Mouse (Mus musculus): Measurements from ENCODE around the gene Rasl10a. TPM values are rescaled to one million over a fixed set of nuclear protein-coding genes. Genes with fewer than 3 reads are reported as not detected.

Gene Rasl10a
- total RNA-seq, 2 experiments from 2014 or later = 1.9 to 2.8 TPM

DNA sequence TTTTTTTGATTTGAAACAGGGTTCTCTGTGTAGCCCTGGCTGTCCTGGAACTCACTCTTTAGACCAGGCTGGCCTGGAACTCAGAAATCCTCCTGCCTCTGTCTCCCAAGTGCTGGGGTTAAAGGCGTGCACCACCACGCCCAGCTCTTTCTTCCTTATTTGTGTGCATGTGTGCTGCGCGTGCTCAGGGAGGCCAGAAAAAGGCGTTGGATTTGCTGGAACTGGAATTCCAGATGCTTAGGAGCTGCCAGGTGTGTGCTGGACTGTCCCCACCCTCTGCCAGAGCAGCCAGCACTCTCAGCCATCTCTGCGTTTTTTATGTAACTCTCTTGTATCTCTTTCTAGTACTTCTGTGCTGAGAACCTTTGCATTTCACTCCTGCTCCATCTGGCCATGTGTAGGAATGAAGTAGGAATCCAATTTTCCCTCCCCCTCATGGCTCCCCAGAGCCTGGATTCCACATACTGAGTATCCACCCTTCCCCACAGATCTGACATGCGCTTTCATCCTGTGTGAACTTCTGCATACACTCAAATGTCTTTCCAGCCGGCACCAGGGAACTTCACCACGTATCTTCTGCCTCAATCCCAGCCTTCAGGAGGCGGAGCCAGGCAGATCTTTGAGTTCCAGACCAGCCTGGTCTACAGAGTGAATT is 5.6 kb upstream of the Rasl10a start:
- no peak for DNase-seq (ENCODE audit: low spot score in 2 of 2)

- DNase-seq (ENCODE audit: low spot score in 2 of 2) = no peak
Measured at GRCm38 (mm10) chr11:5054151-5054550, 3.8 kb upstream of the Rasl10a start.

DNA sequence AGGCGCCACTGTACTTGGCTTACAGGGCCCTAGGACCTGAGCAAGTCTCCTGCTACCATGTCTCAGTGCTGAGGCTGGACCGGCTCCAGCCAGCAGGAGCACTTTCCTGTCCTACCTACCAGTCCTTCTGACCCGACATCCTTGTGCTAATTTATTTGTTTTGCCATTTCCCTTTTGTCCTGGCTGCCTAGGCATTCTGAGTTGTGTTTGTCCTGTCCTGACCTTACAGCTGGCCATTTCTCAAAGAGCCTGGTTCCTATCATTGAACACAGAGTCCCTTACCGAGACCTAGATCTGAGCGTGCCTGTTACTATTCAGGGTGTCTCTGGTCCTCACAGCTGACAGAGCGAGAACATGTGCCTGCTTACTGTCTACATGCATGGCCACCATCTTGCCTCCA is 3.1 kb upstream of the Rasl10a start:
- no peak for DNase-seq (ENCODE audit: low spot score in 2 of 2)

GRCm38 (mm10) chr11:5055945-5056938 is 1.7 kb upstream of the Rasl10a start:
- no peak for DNase-seq (ENCODE audit: low spot score in 2 of 2)

GRCm38 (mm10) chr11:5057064-5057463 is 864 bp upstream of the Rasl10a start:
- no peak for DNase-seq (ENCODE audit: low spot score in 2 of 2)

GRCm38 (mm10) chr11:5057541-5057855 is 430 bp upstream of the Rasl10a start:
- DNase-seq (ENCODE audit: low spot score in 2 of 2) = no peak

DNA sequence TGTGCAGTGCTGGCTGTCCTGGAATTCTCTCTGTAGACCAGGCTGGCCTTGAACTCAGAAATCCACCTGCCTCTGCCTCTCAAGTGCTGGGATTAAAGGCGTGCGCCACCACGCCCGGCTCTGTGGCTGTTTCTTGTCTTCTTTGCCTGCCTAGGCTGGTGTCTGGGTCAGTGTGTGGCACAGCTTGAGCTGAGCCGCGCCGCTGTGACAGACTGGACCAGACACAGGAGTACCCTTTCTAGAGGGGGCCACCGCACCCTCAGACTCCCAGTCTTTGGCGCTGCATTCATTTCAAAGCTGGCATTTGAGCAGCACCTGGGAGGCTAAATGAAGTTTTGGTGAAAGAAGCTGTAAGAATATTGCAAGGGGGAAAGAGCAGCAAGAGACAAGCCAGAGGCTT is 855 bp downstream of the Rasl10a start:
- DNase-seq (ENCODE audit: low spot score in 2 of 2) = no peak

DNA sequence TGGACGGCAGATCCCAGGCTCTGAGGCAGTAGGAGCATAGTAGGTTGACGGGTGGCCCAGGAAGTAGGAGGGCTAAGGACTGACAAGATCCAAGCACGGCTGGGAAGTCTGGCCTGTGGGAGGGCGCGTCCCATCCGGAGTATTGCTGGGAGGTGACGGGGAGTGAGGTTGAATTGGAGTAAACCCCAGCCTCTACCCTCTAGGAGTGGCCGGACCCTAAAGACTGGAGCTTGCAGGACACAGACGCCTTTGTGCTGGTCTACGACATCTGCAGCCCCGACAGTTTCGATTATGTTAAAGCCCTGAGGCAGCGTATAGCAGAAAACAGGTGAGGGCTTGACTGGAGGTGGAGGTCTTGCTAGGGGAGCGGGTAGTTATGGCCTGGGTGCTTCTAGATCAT is 1.3 kb downstream of the Rasl10a start:
- no peak for DNase-seq (ENCODE audit: low spot score in 2 of 2)

DNA sequence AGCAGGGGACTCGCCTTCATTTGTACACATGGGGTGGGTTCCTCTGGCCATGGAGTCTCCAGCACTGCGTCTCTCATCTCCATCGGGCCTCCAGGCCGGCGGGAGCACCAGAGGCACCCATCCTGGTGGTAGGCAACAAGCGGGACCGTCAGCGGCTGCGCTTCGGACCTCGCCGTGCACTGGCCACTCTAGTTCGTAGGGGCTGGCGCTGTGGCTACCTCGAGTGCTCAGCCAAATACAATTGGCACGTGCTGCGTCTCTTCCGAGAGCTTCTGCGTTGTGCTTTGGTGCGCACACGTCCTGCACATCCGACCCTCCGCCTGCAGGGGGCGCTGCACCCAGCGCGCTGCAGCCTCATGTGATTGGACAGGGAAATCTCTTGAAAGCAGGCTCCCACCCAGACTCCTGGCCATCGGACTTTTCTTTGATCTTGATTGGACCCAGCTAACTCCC is 1.8 kb downstream of the Rasl10a start:
- DNase-seq (ENCODE audit: low spot score in 2 of 2) = peak in 1 of 2 experiments; percentile 43

DNA sequence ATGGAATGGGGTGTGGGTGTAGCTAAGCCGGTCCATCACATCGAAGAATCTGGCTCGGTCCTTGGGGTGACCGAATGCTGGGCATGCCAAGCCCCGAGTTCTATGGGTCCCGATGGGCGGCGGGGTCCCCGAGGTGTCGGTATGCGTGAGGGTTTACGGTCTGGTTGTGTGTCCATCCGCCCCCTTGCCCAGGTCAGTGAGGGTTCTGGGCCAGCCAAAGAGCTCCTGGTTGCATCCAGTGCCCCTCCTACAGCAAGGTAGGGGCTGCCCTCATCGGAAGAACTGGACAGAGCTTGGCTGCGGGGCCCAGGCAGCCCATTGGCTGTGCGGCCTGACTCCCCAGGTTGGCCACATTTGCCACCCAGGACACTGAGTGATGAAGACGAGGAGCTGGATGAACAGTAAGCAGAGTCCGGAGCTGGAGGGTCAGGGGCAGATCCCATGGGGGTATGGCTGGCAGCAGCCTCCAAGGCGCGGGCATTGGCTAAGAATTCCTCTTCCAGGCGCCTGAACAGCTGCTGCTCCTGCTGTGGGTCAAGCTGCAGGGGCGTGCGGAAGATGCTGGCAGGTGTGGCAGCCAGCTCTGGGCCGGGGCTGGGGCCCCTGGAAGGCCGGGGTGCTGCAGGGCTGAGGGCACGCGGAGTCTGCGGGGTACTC is 3.0 kb downstream of the Rasl10a start:
- DNase-seq (ENCODE audit: low spot score in 2 of 2) = peak in 1 of 2 experiments; percentile 25

DNA sequence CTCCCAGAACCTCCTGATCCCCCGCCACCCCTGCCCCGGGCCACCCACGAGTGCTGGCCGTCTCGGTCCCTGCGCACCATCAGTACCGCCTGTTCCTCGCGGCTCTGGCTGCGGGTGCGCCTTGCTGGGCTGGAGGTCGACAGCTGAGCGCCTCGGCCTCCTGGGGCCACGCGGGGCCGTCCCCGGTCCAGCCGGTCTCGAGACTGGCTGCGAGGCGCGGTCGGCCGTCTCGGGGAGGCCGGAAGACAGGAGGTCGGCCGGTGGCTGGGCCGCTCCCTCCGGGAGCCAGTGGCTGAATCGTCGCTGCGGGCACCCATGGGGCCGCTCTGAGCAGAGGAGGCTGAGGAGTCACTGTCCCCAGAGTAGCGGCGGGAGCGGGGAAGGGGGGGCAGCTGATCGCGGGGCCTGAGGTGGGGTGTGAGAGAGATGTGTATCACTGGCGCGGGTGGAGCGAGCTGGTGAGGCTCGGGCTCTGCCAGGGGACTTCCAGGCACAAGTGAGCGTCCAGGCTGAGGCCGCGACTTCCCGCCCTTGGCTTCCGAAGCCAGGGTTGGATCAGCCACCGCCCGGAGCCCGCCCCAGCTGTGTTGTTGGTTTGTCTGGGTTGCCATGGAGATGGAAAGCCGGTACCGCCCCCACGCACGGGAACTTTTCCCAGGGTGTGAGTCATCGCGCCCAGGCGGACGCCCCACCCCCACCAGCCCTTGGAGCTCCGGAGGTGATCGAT is 3.6 kb downstream of the Rasl10a start:
- peak; percentile 93 to 95 for DNase-seq (ENCODE audit: low spot score in 2 of 2)

DNA sequence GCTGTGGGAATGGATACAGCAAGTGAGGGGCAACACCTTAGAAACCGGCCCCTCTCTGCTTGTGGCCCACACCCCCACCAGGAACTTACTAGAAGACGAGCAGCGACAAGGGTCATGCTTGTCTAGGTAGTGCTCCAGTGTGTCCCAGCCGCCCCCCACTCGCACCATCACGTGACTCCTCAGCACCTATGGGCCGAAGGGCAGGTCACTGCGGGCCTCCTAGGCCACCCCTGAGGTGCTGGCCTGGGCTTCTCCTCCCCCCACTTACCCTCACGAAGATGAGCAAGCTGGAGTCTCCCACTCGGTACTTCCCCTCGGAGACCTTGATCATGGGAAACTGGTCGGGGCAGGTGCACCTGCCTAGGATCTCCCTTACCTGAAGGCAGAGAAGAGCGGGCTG is 4.4 kb downstream of the Rasl10a start:
- peak in 1 of 2 experiments; percentile 31 for DNase-seq (ENCODE audit: low spot score in 2 of 2)

DNA sequence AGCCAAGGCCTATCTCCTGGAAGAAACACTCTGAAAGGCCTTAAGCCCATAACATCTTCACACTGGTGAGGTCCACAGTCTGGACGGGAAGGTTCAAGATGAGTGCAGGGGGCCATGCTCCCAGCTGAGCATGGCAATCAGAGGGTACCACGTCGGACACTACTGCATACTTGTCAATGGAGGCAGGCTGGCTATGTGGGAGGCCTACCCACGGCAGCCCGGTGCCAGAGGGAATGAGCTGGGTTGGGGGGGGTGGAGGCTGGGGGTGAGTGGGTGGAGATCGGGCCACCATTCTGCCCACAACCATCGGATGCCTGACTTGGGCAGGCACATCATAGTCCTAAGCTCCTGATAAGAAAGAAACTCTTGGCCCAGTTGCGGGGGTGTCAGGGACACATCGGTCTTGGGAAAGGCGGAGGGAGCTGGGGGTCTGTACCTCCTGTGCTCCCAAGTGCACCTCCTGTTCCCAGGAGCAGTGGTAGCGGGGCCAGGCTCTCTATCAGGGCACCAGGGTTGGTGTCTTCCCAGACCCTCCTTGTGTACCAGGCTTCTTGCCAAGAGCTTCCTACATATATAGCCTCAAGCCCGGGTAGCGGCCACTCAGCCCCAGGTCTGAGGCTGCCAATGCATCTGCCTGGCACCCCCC is 5.1 kb downstream of the Rasl10a start:
- no peak for DNase-seq (ENCODE audit: low spot score in 2 of 2)

DNA sequence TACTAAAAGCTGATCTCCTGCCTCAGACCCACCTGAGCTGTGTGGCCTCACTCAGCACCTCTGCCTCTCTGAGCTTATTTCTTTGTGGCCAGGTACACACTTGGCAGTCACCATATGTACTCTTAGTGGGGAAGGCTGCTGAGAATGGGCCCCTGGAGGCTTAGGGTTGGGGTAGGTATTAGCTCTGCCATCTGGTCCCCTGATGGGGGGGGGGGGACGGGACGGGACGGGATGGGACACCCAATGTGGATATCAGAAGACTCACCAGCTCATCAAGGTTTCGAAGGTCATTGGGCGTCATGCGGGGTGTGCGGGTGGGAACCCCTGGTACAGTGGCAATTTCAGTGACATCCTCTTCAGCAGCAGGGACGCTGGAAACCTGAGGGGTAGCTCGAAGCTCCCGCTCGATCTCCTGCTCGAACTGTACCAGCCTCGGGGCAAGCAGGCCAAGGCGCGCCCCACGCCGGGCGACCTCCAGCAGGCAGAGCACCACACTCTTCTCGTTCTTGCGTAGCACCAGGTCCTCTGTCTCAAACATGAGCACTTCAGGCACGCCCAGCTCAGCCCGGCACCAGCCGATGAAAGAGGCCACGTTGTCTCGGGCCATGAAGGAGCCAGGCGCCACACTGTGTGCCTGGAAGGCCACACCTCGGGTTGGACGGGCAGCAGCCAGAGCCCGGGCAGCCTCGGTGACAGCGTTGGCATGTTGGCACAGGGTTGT is 5.8 kb downstream of the Rasl10a start:
- no peak for DNase-seq (ENCODE audit: low spot score in 2 of 2)

DNA sequence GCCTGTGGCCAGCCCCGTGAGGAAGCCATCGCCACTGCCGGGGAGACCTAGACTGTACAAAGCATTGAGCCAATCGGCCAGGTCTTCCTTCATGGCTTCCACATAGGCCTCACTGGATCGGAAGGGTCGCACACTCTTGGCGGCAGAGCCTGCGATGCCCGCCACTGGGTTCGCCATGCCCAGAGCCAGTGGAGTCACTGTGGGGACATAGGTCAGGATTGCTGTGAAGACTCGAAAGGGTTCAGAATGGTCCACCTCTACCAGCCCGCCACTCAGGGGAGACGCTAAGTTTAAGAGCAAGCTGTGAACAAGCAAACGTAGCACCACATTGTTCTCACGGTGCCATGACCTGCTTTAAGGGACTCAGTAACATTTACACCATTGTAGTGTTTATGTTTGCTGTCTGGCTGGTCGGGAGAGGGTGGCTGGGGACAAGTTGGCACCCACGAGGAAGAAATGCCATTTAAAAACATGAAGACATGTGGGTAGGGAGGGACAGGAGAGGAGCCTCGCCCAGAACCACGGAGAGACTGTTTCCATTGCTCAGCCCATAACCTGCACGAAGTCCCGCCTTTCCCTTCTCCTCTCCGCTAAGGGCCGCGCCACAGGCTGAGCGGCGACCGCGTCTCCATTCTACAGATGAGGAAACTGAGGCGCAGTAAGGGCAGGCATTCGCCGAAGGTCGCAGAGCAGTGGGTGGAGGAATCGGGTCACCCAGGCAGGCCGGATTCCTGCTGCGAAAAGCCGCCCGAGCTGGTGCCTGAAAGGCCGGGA is 6.5 kb downstream of the Rasl10a start:
- no peak for DNase-seq (ENCODE audit: low spot score in 2 of 2)

GRCm38 (mm10) chr11:5065056-5065821 is 7.3 kb downstream of the Rasl10a start, which contains the start of gene Gas2l1:
Gene Gas2l1 (minus strand): TSS chr11:5065327.
- peak; percentile 82 to 91 for DNase-seq (ENCODE audit: low spot score in 2 of 2)

DNA sequence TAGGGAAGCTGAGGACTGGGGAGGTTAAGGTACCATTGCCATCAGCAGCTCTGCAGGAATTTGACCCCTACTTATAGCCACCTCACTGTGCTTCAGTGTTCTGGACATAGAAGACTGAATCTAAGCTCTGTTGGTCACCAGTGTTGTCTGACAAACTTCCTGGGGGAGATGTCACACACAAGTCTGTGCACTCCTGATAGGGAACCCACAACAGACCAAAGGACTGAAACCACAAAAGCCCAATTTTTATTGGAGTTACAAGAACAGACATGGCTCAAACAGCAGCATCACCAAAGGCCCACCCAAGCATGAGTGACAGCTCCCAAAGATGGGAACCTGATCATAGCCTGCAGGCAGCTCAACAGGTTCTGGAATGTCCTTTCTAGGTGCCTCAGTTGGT is 9.1 kb downstream of the Rasl10a start:
- no peak for DNase-seq (ENCODE audit: low spot score in 2 of 2)
